Mouse (Mus musculus) brain, embryonic 14.5 days (tissue): ENCODE measurements around the gene Zfp971. TPM values are rescaled to one million over a fixed set of nuclear protein-coding genes. Genes with fewer than 3 reads are reported as not detected.
"Not testable (repeated sequence)": the region's sequence is repeated elsewhere in the genome, so short reads cannot be mapped to it uniquely, and the experiment has no call there.

ENCODE experiments used
- DNase-seq: peaks from one replicate; pipeline ENCODE4 v3.0.0-alpha.2; 2011; ENCODE audit warnings: low read depth
- CTCF ChIP-seq: fragments of 200-500 bp; IDR thresholded peaks from 2 replicates; pipeline ENCODE4 v1.5.1; 2012; ENCODE audit warnings: inconsistent platforms, mild to moderate bottlenecking, moderate library complexity, borderline replicate concordance; ENCODE audit not compliant: insufficient read depth, insufficient read length; ENCODE audit errors: extremely low read depth
- POLR2A ChIP-seq: fragments of 200-500 bp; IDR thresholded peaks from 2 replicates; pipeline ENCODE4 v1.6.1; 2012; ENCODE audit warnings: mild to moderate bottlenecking, inconsistent platforms, borderline replicate concordance; ENCODE audit not compliant: poor library complexity, insufficient read depth, insufficient read length, severe bottlenecking; ENCODE audit errors: extremely low read depth
- polyA plus RNA-seq: library from polyadenylated mRNA; depleted of rRNA; stranded (reverse); fragments of >200 nt; gene quantifications from 2 replicates; pipeline ENCODE4 v1.2.3, GENCODE M21; 2012; rRNA removed

The Zfp971 gene
- polyA plus RNA-seq: 3.9 and 7.2 TPM in 2 replicates

- peak; percentile 52 for DNase-seq
Observed at GRCm38 (mm10) chr2:178023011-178023611, at the start of gene Zfp971. Gene Zfp971 (plus strand): TSS chr2:178023284.

- not testable (repeated sequence) for DNase-seq
Observed at GRCm38 (mm10) chr2:177974814-177975213, 48.3 kb upstream of the Zfp971 start.

DNA sequence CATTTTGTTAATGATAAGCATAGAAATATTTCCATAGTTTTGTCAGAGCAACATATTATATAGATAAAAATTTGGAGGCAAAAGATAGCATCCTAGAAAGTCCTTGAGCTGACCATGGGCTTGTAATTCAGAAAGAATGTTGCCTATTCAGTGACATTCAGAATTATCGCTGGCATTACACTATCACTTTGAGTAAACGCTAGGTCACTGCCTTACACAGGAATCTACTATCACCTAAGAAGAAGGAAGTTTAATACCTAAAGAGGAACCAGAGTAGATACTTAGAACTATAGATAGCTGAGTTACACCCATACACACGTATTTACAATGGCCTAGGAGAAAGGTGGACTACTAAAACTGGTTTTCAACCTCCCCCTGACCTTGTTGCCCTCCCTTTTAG lies 3.6 kb upstream of the Zfp971 start:
- DNase-seq: not testable (repeated sequence)

- not testable (repeated sequence) for DNase-seq
Observed at GRCm38 (mm10) chr2:178020773-178021172, 2.3 kb upstream of the Zfp971 start.

- peak; percentile 0 for DNase-seq
Observed at GRCm38 (mm10) chr2:178023861-178024260, 777 bp downstream of the Zfp971 start.

DNA sequence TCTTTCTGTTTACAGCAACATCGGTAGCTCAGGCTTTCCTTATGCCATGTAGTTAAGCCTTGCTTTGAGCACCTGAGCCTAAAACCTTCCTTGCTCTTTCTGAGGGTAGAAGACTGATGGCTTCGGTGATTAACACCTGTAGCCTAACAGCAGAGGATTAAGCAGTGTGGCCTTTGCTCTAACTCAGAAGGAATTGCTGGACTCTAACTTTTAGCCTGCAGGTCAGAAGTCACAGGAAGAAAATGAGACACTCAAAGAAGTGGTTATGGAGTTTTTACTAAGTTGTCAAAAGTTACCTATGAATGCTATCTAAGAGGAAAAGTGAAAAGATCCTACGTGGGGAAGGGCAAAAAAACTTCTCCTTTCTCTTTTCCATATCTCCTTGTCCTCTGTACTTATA lies 4.5 kb downstream of the Zfp971 start:
- DNase-seq: not testable (repeated sequence)

GRCm38 (mm10) chr2:178058195-178058594 lies 35.1 kb downstream of the Zfp971 start:
- peak; percentile 58; the same call in 1 of the 2 replicates for TF ChIP-seq CTCF
- TF ChIP-seq POLR2A: no peak

GRCm38 (mm10) chr2:178078166-178078717 lies 55.2 kb downstream of the Zfp971 start, which contains the start of gene Zfp931:
Gene Zfp931 (minus strand): TSS chr2:178078476.
- DNase-seq: not testable (repeated sequence)

More at GRCm38 (mm10) chr2:178058195-178058594, 35.1 kb downstream of the Zfp971 start:
- peak; percentile 42 for DNase-seq

Other genes with a start within 250 kb of the Zfp971 start
- gene Gm14325, start 182.9 kb upstream of the Zfp971 start, polyA plus RNA-seq: 30.5 and 40.9 TPM in 2 replicates
- 1.4 and 2.6 TPM in 2 replicates for gene Gm14327, start 126.2 kb upstream of the Zfp971 start, polyA plus RNA-seq
- gene Zfp972, start 97.7 kb upstream of the Zfp971 start, polyA plus RNA-seq: 0.30 and 0.32 TPM in 2 replicates
- 6.5 and 7.2 TPM in 2 replicates for gene Gm14326, start 66.0 kb upstream of the Zfp971 start, polyA plus RNA-seq
- 6.7 and 7.4 TPM in 2 replicates for gene Zfp931, start 55.2 kb downstream of the Zfp971 start, polyA plus RNA-seq
- 57.7 and 64.7 TPM in 2 replicates for gene Phactr3, start 95.7 kb downstream of the Zfp971 start, polyA plus RNA-seq